Mouse (Mus musculus): ENCODE measurements at regions not wholly inside any gene's neighbourhood (a gene's known extent, or its start where the extent isn't known, plus 50 kb on each side); places are given as distances from the start of the nearest gene placed in this dataset.

DNA sequence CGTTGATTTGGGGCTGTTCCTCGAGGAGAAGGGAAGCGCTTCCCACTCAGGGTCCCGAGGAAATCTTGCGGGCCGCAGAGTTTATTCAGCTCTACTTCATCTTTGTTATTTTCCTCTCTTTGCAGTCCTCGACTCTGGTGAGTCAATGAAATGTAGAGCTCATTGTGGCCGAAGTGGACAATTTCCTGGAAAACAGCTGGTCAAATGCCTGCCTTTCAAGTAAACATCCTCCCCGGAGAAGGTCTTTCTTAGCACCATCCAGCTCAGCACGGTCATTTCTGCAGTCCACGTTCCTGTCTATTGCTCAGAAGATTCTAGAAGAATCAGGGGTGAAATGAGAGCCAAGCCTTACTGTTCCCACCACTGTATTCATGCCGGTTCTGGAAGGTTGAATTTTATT is 133.0 kb downstream of the Bcas1 start:
- no peaks in the 10 kb centered on the region for H3K27me3 ChIP-seq (ENCODE audit: control insufficient read depth, insufficient read depth, insufficient read length)
- H3K36me3 ChIP-seq (ENCODE audit: control insufficient read depth, insufficient read depth), result no peaks in the 10 kb centered on the region
- H3K79me2 ChIP-seq (ENCODE audit: control insufficient read depth, insufficient read depth), result no peaks in the 10 kb centered on the region
- H3ac ChIP-seq (ENCODE audit: control insufficient read depth, insufficient read length, low read depth), result no peak overlapping the region
- no peak for TF ChIP-seq USF1 (IDR thresholded peaks at IDR 0.05; ENCODE audit: low read depth)
- no peak for TF ChIP-seq MYOD1 (IDR thresholded peaks at IDR 0.05; ENCODE audit: control insufficient read depth, insufficient read length, low read depth)
- TF ChIP-seq MAX (IDR thresholded peaks at IDR 0.05), result no peak
- no peak for TF ChIP-seq FOSL1 (IDR thresholded peaks at IDR 0.05; ENCODE audit: insufficient read depth, low read length, poor library complexity, severe bottlenecking)
- TF ChIP-seq MYOG (IDR thresholded peaks at IDR 0.05; ENCODE audit: control insufficient read depth, extremely low read depth, insufficient read length), result no peak
- TF ChIP-seq CTCF (IDR thresholded peaks at IDR 0.05; ENCODE audit: control insufficient read depth, insufficient read depth, insufficient read length), result no peak
- no peak for TF ChIP-seq CEBPB (IDR thresholded peaks at IDR 0.05; ENCODE audit: low read depth)
- no peak overlapping the region for H3K4me3 ChIP-seq (ENCODE audit: insufficient read depth, poor library complexity, severe bottlenecking)
- H3K79me3 ChIP-seq (ENCODE audit: low read depth), result no peaks in the 10 kb centered on the region

DNA sequence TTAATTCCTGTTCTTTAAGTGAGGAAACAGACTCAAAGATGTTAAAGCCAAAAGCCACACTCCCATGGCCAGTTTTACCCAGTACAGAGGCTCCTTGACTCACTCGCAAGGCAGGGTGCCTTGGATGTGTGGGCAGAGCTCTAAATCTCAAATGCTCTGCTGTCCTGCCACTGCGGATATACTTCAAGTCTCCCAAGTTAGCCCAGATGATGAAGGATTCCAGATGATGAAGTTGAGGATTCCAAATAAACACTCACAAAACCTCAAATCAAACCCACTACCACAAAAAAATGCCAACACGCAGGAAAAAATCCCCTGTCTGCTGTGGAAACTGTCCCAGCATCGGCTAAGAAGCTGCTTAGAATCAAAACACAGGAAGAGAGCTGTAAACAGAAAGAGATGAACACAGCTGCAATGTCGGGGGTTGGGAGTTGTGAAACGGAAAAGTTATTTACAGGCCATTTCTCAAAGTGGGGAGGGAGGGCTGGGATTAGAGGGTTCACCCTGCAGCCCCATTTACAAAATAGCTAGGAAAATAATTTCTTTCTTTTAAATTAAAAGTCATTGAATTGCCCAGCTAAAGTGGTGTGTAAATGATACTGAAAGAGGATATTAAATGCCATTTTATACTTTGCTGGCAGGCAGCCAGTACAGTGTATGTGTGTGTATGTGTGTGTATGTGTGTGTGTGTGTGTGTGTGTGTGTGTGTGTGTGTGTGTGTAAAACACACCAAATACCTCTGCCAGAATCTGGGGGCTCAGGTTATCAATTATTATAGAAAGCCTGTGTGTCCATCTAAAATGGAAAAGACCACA is 135.6 kb downstream of the Bcas1 start:
- Histone ChIP-seq H3ac (ENCODE audit: control insufficient read depth, insufficient read length, low read depth) (no peak overlapping the region), H3K27me3 (ENCODE audit: control insufficient read depth, insufficient read depth, insufficient read length) (no peaks in the 10 kb centered on the region), H3K4me3 (ENCODE audit: insufficient read depth, poor library complexity, severe bottlenecking) (no peak overlapping the region), H3K36me3 (ENCODE audit: control insufficient read depth, insufficient read depth) (no peaks in the 10 kb centered on the region), H3K79me3 (ENCODE audit: low read depth) (no peaks in the 10 kb centered on the region), H3K79me2 (ENCODE audit: control insufficient read depth, insufficient read depth) (no peaks in the 10 kb centered on the region)
- no peak for TF ChIP-seq USF1 (IDR thresholded peaks at IDR 0.05; ENCODE audit: low read depth)
- TF ChIP-seq CTCF (IDR thresholded peaks at IDR 0.05; ENCODE audit: control insufficient read depth, insufficient read depth, insufficient read length), result no peak
- TF ChIP-seq MYOD1 (IDR thresholded peaks at IDR 0.05; ENCODE audit: control insufficient read depth, insufficient read length, low read depth), result no peak
- no peak for TF ChIP-seq FOSL1 (IDR thresholded peaks at IDR 0.05; ENCODE audit: insufficient read depth, low read length, poor library complexity, severe bottlenecking)
- TF ChIP-seq CEBPB (IDR thresholded peaks at IDR 0.05; ENCODE audit: low read depth), result no peak
- TF ChIP-seq MAX (IDR thresholded peaks at IDR 0.05), result no peak
- TF ChIP-seq MYOG (IDR thresholded peaks at IDR 0.05; ENCODE audit: control insufficient read depth, extremely low read depth, insufficient read length), result no peak

DNA sequence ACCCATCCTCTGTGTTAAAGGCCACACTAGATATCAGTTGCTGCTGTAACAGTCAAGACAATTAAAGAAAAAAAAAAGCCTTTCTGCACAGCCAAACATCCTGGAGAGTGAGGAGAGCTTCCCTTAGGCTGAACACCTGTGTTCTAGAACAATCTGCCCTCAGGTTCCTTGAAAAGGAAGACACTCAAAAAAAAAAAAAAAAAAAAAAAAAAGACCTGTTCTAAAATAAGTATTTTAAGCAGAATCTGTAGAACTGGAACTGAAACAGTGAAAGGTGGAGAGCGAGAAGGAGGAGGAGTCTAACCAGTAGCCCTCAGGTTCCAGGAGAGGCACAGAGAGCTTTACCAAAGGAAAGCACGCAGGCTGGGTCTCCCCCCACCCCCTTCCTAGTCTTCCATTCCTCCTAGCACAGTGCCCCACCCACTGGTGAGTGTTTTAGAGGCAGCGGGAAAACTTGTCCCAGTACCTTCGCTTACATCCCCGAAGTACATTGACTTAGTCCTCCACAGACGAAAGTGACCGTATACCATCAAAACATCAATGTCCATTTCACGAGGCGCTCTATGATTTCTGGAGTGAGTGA is 138.2 kb downstream of the Bcas1 start:
- TF ChIP-seq CTCF (IDR thresholded peaks at IDR 0.05; ENCODE audit: control insufficient read depth, insufficient read depth, insufficient read length) (no peak), MAX (IDR thresholded peaks at IDR 0.05) (no peak), CEBPB (IDR thresholded peaks at IDR 0.05; ENCODE audit: low read depth) (no peak), MYOG (IDR thresholded peaks at IDR 0.05; ENCODE audit: control insufficient read depth, extremely low read depth, insufficient read length) (no peak), USF1 (IDR thresholded peaks at IDR 0.05; ENCODE audit: low read depth) (no peak)
- H3K27me3 ChIP-seq (ENCODE audit: control insufficient read depth, insufficient read depth, insufficient read length), result no peaks in the 10 kb centered on the region
- no peaks in the 10 kb centered on the region for H3K36me3 ChIP-seq (ENCODE audit: control insufficient read depth, insufficient read depth)
- H3K79me2 ChIP-seq (ENCODE audit: control insufficient read depth, insufficient read depth), result no peaks in the 10 kb centered on the region
- no peaks in the 10 kb centered on the region for H3K79me3 ChIP-seq (ENCODE audit: low read depth)
- no peak overlapping the region for H3ac ChIP-seq (ENCODE audit: control insufficient read depth, insufficient read length, low read depth)
- H3K4me3 ChIP-seq (ENCODE audit: insufficient read depth, poor library complexity, severe bottlenecking), result no peak overlapping the region

DNA sequence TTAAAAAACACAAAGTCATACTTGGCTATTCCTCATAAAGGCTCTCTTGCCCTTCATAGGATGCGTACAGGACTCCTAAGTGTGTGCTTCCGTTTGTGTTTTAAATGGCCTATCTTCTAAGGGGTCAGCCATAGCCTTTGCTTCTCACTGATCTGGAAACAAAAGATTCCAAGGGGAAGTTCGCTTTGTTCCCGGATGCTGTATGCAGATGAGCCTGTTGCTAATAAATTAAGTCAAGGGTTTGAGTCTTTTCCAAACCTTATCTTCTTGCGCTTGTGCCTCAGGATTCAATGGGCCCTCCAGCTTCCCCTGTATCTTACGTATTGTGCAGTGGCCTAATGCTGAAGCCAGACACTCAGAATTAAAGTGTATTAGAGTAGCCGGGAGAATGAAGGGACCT is 138.9 kb downstream of the Bcas1 start:
- Histone ChIP-seq H3K4me3 (ENCODE audit: insufficient read depth, poor library complexity, severe bottlenecking) (no peak overlapping the region), H3K36me3 (ENCODE audit: control insufficient read depth, insufficient read depth) (no peaks in the 10 kb centered on the region), H3K79me2 (ENCODE audit: control insufficient read depth, insufficient read depth) (no peaks in the 10 kb centered on the region), H3ac (ENCODE audit: control insufficient read depth, insufficient read length, low read depth) (no peak overlapping the region), H3K79me3 (ENCODE audit: low read depth) (no peaks in the 10 kb centered on the region), H3K27me3 (ENCODE audit: control insufficient read depth, insufficient read depth, insufficient read length) (no peaks in the 10 kb centered on the region)
- TF ChIP-seq MYOD1 (IDR thresholded peaks at IDR 0.05; ENCODE audit: control insufficient read depth, insufficient read length, low read depth) (no peak), MAX (IDR thresholded peaks at IDR 0.05) (no peak), MYOG (IDR thresholded peaks at IDR 0.05; ENCODE audit: control insufficient read depth, extremely low read depth, insufficient read length) (no peak), USF1 (IDR thresholded peaks at IDR 0.05; ENCODE audit: low read depth) (no peak), CTCF (IDR thresholded peaks at IDR 0.05; ENCODE audit: control insufficient read depth, insufficient read depth, insufficient read length) (no peak), CEBPB (IDR thresholded peaks at IDR 0.05; ENCODE audit: low read depth) (no peak)

DNA sequence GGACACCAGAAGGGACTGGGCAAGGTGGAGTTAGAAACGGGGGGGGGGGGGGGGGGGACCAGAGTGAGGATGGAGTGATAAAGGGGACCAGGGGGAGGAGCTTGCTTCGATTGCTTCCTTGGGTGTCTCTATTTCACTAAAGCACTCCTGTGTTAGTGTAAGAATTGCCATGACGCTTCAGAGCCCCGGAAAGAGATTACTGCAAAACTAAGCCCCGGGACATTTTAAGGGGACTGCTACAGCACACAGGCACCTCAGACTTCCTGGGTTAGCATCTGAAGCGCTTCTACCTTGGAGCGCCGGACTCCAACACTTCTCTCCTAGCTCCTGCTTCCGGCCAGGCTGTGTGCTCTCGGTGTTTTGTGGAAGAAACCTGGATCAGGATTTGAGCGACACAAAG is 139.4 kb downstream of the Bcas1 start:
- Histone ChIP-seq H3K79me2 (ENCODE audit: control insufficient read depth, insufficient read depth) (no peaks in the 10 kb centered on the region), H3K36me3 (ENCODE audit: control insufficient read depth, insufficient read depth) (no peaks in the 10 kb centered on the region), H3K79me3 (ENCODE audit: low read depth) (no peaks in the 10 kb centered on the region), H3K4me3 (ENCODE audit: insufficient read depth, poor library complexity, severe bottlenecking) (no peak overlapping the region), H3ac (ENCODE audit: control insufficient read depth, insufficient read length, low read depth) (no peak overlapping the region), H3K27me3 (ENCODE audit: control insufficient read depth, insufficient read depth, insufficient read length) (no peaks in the 10 kb centered on the region)
- TF ChIP-seq USF1 (IDR thresholded peaks at IDR 0.05; ENCODE audit: low read depth) (no peak), MAX (IDR thresholded peaks at IDR 0.05) (no peak), MYOD1 (IDR thresholded peaks at IDR 0.05; ENCODE audit: control insufficient read depth, insufficient read length, low read depth) (no peak), FOSL1 (IDR thresholded peaks at IDR 0.05; ENCODE audit: insufficient read depth, low read length, poor library complexity, severe bottlenecking) (no peak), CEBPB (IDR thresholded peaks at IDR 0.05; ENCODE audit: low read depth) (no peak), CTCF (IDR thresholded peaks at IDR 0.05; ENCODE audit: control insufficient read depth, insufficient read depth, insufficient read length) (no peak), MYOG (IDR thresholded peaks at IDR 0.05; ENCODE audit: control insufficient read depth, extremely low read depth, insufficient read length) (no peak)
